Mouse (Mus musculus): ENCODE measurements at regions not wholly inside any gene's neighbourhood (a gene's known extent, or its start where the extent isn't known, plus 50 kb on each side); places are given as distances from the start of the nearest gene placed in this dataset.

- H3K4me3 ChIP-seq (ENCODE audit: low read depth, low read length), result no peak overlapping the region
- no peaks in the 10 kb centered on the region for H3K4me1 ChIP-seq (ENCODE audit: control insufficient read depth, insufficient read depth, low read length)
- no peaks in the 10 kb centered on the region for H3K9me3 ChIP-seq (ENCODE audit: control insufficient read depth, low read length)
- ATAC-seq (ENCODE audit: insufficient number of reproducible peaks, low FRiP score, low TSS enrichment, low read depth) (no peak), DNase-seq (ENCODE audit: low spot score) (no peak)
- WGBS, result 85% methylated on average over 3 of the region's 3 CpGs
- no peaks in the 10 kb centered on the region for H3K27me3 ChIP-seq (ENCODE audit: control insufficient read depth, insufficient read depth, low read length)
- no peak overlapping the region for H3K27ac ChIP-seq (replicated peaks; ENCODE audit: low read depth, low read length)
- H3K4me2 ChIP-seq (ENCODE audit: low read depth, severe bottlenecking), result no peak overlapping the region
- H3K9ac ChIP-seq (ENCODE audit: low read length), result no peak overlapping the region
- H3K36me3 ChIP-seq (ENCODE audit: control insufficient read depth, insufficient read depth, low read length), result no peaks in the 10 kb centered on the region
Observed at GRCm38 (mm10) chr8:49254311-49254828, 410.6 kb upstream of the Tenm3 start.

- WGBS, result 73% methylated on average over 5 of the region's 5 CpGs
- Histone ChIP-seq H3K27me3 (ENCODE audit: control insufficient read depth, insufficient read depth, low read length) (no peaks in the 10 kb centered on the region), H3K36me3 (ENCODE audit: control insufficient read depth, insufficient read depth, low read length) (no peaks in the 10 kb centered on the region), H3K4me3 (ENCODE audit: low read depth, low read length) (no peak overlapping the region), H3K9me3 (ENCODE audit: control insufficient read depth, low read length) (no peaks in the 10 kb centered on the region), H3K27ac (replicated peaks; ENCODE audit: low read depth, low read length) (no peak overlapping the region), H3K9ac (ENCODE audit: low read length) (no peak overlapping the region), H3K4me1 (ENCODE audit: control insufficient read depth, insufficient read depth, low read length) (no peaks in the 10 kb centered on the region), H3K4me2 (ENCODE audit: low read depth, severe bottlenecking) (no peak overlapping the region)
- ATAC-seq (ENCODE audit: insufficient number of reproducible peaks, low FRiP score, low TSS enrichment, low read depth) (no peak), DNase-seq (ENCODE audit: low spot score) (no peak)
Observed at GRCm38 (mm10) chr8:49243002-49243401, 399.3 kb upstream of the Tenm3 start.

DNA sequence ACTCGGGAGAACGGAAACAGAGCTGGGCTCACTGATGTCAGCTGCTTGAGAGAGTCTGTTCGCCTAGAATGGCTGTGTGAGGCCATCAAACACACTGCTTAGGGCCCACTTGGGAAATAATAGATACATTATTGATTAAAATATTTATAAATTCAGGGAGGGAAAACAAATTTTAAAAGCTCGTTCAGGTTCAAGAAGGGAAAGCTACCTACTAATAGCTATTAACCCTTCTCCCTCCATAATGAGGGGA is 393.0 kb upstream of the Tenm3 start:
- no peaks in the 10 kb centered on the region for H3K4me1 ChIP-seq (ENCODE audit: control insufficient read depth, insufficient read depth, low read length)
- H3K4me3 ChIP-seq (ENCODE audit: low read depth, low read length), result no peak overlapping the region
- ATAC-seq (ENCODE audit: insufficient number of reproducible peaks, low FRiP score, low TSS enrichment, low read depth) (no peak), DNase-seq (ENCODE audit: low spot score) (no peak)
- H3K9ac ChIP-seq (ENCODE audit: low read length), result no peak overlapping the region
- H3K36me3 ChIP-seq (ENCODE audit: control insufficient read depth, insufficient read depth, low read length), result no peaks in the 10 kb centered on the region
- WGBS, result 83% methylated on average over 4 of the region's 4 CpGs
- no peaks in the 10 kb centered on the region for H3K27me3 ChIP-seq (ENCODE audit: control insufficient read depth, insufficient read depth, low read length)
- H3K4me2 ChIP-seq (ENCODE audit: low read depth, severe bottlenecking), result no peak overlapping the region
- H3K9me3 ChIP-seq (ENCODE audit: control insufficient read depth, low read length), result no peaks in the 10 kb centered on the region
- H3K27ac ChIP-seq (replicated peaks; ENCODE audit: low read depth, low read length), result no peak overlapping the region

- DNase-seq (ENCODE audit: low spot score) (no peak), ATAC-seq (ENCODE audit: insufficient number of reproducible peaks, low FRiP score, low TSS enrichment, low read depth) (no peak)
- Histone ChIP-seq H3K36me3 (ENCODE audit: control insufficient read depth, insufficient read depth, low read length) (no peaks in the 10 kb centered on the region), H3K9ac (ENCODE audit: low read length) (no peak overlapping the region), H3K4me3 (ENCODE audit: low read depth, low read length) (no peak overlapping the region), H3K9me3 (ENCODE audit: control insufficient read depth, low read length) (no peaks in the 10 kb centered on the region), H3K27me3 (ENCODE audit: control insufficient read depth, insufficient read depth, low read length) (no peaks in the 10 kb centered on the region), H3K27ac (replicated peaks; ENCODE audit: low read depth, low read length) (no peak overlapping the region), H3K4me1 (ENCODE audit: control insufficient read depth, insufficient read depth, low read length) (no peaks in the 10 kb centered on the region), H3K4me2 (ENCODE audit: low read depth, severe bottlenecking) (no peak overlapping the region)
- WGBS, result 84% methylated on average over 7 of the region's 7 CpGs
Observed at GRCm38 (mm10) chr8:49236021-49236821, 392.5 kb upstream of the Tenm3 start.

- H3K27ac ChIP-seq (replicated peaks; ENCODE audit: low read depth, low read length), result no peak overlapping the region
- no peak overlapping the region for H3K9ac ChIP-seq (ENCODE audit: low read length)
- 0 out of 2 replicates have a peak, but pooled peaks cover 2% of the 10 kb centered on the region for H3K27me3 ChIP-seq (ENCODE audit: control insufficient read depth, insufficient read depth, low read length)
- DNase-seq (ENCODE audit: low spot score) (no peak), ATAC-seq (ENCODE audit: insufficient number of reproducible peaks, low FRiP score, low TSS enrichment, low read depth) (no peak)
- no peaks in the 10 kb centered on the region for H3K9me3 ChIP-seq (ENCODE audit: control insufficient read depth, low read length)
- no peak overlapping the region for H3K4me3 ChIP-seq (ENCODE audit: low read depth, low read length)
- no peak overlapping the region for H3K4me2 ChIP-seq (ENCODE audit: low read depth, severe bottlenecking)
- H3K4me1 ChIP-seq (ENCODE audit: control insufficient read depth, insufficient read depth, low read length), result no peaks in the 10 kb centered on the region
- H3K36me3 ChIP-seq (ENCODE audit: control insufficient read depth, insufficient read depth, low read length), result no peaks in the 10 kb centered on the region
- 64% methylated on average over 18 of the region's 18 CpGs for WGBS
Observed at GRCm38 (mm10) chr8:49223841-49224420, 380.2 kb upstream of the Tenm3 start.

- no peaks in the 10 kb centered on the region for H3K4me1 ChIP-seq (ENCODE audit: control insufficient read depth, insufficient read depth, low read length)
- H3K27ac ChIP-seq (replicated peaks; ENCODE audit: low read depth, low read length), result no peak overlapping the region
- H3K4me2 ChIP-seq (ENCODE audit: low read depth, severe bottlenecking), result no peak overlapping the region
- no peak for DNase-seq (ENCODE audit: low spot score)
- 80% methylated on average over 4 of the region's 4 CpGs for WGBS
- no peaks in the 10 kb centered on the region for H3K9me3 ChIP-seq (ENCODE audit: control insufficient read depth, low read length)
- H3K4me3 ChIP-seq (ENCODE audit: low read depth, low read length), result no peak overlapping the region
- no peaks in the 10 kb centered on the region for H3K27me3 ChIP-seq (ENCODE audit: control insufficient read depth, insufficient read depth, low read length)
- no peak overlapping the region for H3K9ac ChIP-seq (ENCODE audit: low read length)
- no peaks in the 10 kb centered on the region for H3K36me3 ChIP-seq (ENCODE audit: control insufficient read depth, insufficient read depth, low read length)
- ATAC-seq (ENCODE audit: insufficient number of reproducible peaks, low FRiP score, low TSS enrichment, low read depth), result no peak
Observed at GRCm38 (mm10) chr8:49195333-49195640, 351.5 kb upstream of the Tenm3 start.

GRCm38 (mm10) chr8:49194592-49195332 is 351.0 kb upstream of the Tenm3 start:
- no peak overlapping the region for H3K4me3 ChIP-seq (ENCODE audit: low read depth, low read length)
- no peak overlapping the region for H3K27ac ChIP-seq (replicated peaks; ENCODE audit: low read depth, low read length)
- no peaks in the 10 kb centered on the region for H3K9me3 ChIP-seq (ENCODE audit: control insufficient read depth, low read length)
- no peaks in the 10 kb centered on the region for H3K27me3 ChIP-seq (ENCODE audit: control insufficient read depth, insufficient read depth, low read length)
- 76% methylated on average over 11 of the region's 11 CpGs for WGBS
- no peak overlapping the region for H3K9ac ChIP-seq (ENCODE audit: low read length)
- no peaks in the 10 kb centered on the region for H3K4me1 ChIP-seq (ENCODE audit: control insufficient read depth, insufficient read depth, low read length)
- ATAC-seq (ENCODE audit: insufficient number of reproducible peaks, low FRiP score, low TSS enrichment, low read depth), result no peak
- H3K36me3 ChIP-seq (ENCODE audit: control insufficient read depth, insufficient read depth, low read length), result no peaks in the 10 kb centered on the region
- no peak for DNase-seq (ENCODE audit: low spot score)
- no peak overlapping the region for H3K4me2 ChIP-seq (ENCODE audit: low read depth, severe bottlenecking)

DNA sequence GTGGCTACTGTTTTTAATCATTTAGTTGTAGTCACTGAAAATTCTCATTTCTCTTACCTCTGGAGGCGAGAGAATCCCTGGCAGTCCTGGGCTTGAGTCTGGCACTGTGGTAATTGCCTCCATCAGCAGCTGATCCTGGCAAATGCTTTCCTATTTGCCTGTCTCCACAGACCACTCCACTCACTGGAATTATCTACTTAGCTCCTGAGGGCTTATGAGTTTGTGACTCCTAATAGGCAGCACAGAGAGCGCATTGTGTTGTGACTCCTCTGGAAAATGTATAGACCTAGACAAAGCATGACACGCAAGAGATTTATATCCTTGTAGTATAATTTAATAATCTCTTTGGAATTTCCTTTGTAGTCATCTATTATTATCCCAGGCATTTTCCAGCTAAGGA is 343.1 kb upstream of the Tenm3 start:
- WGBS, result 83% methylated on average over 3 of the region's 3 CpGs
- Histone ChIP-seq H3K36me3 (ENCODE audit: control insufficient read depth, insufficient read depth, low read length) (no peaks in the 10 kb centered on the region), H3K4me3 (ENCODE audit: low read depth, low read length) (no peak overlapping the region), H3K4me1 (ENCODE audit: control insufficient read depth, insufficient read depth, low read length) (no peaks in the 10 kb centered on the region), H3K9me3 (ENCODE audit: control insufficient read depth, low read length) (no peaks in the 10 kb centered on the region), H3K27ac (replicated peaks; ENCODE audit: low read depth, low read length) (no peak overlapping the region), H3K9ac (ENCODE audit: low read length) (no peak overlapping the region), H3K4me2 (ENCODE audit: low read depth, severe bottlenecking) (no peak overlapping the region), H3K27me3 (ENCODE audit: control insufficient read depth, insufficient read depth, low read length) (no peaks in the 10 kb centered on the region)
- ATAC-seq (ENCODE audit: insufficient number of reproducible peaks, low FRiP score, low TSS enrichment, low read depth) (no peak), DNase-seq (ENCODE audit: low spot score) (no peak)
